Mouse (Mus musculus): ENCODE measurements around the gene Cd86.

The Cd86 gene

DNA sequence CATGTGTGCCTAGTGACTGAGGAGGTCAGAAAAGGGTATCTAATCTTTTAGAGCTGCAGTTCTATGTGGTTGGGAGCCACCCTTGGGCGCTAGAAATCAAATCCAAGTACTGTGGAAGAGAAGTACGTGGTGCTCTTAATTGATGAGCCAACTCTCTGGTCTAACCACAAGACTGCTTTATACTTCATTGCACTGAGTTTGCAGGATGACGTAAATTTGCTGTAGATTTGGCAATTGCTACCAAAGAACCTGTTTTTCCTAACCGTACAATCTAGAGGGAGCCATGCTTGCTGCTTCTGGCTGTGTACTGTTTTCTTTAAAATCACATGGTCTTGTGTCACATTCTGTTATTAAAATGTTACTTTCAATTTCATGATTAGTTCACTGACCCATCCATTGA, 10.0 kb downstream of the Cd86 start:
- DNase-seq (ENCODE audit: low read depth, low spot score), result no peak

DNA sequence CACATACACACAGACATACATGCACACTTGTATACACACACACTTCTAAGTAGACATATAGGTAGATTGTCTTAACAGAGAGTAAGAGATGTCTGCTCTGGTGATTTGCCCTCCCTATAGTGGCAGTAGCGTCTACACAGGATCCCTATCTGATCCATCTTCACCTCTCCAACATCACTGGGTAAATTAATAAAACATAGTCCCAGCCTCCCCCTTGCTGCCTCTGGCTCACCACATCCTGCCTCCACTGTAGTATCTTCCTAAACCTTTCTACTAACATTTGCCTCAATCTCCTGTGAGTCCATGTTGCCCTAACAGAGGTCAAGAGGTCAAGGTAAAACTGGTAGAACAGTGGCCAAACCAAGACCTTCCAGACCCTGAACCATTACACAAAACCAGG, 10.7 kb downstream of the Cd86 start:
- DNase-seq (ENCODE audit: low read depth, low spot score), result no peak

DNA sequence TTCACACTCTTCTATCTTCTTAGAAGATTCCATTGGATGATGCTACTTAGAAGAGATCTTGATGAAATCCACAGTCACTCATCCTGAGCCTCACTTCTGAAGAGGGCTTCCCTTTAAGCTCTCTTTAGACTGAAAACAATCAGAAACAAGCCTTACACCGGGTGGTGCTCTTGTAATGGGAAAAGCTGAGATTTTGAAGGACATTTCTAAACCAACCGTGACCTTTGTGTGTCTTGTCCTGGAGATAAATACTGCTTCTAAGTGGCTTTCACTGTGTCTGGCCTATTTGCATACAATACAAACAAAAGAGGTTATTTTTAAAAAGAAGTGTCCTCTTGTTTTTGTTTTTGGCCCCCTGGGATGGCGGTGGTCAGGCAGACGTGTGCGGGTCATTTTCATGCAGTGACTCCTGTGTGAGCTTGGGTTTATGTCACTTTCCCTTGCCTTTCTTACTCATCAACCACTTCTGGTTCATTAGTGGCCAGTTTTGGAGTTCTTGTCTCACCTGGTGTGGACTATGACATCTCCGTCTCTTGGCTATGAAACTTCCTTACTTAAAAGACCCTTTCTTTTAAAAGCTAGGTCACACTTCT, 14.6 kb downstream of the Cd86 start:
- DNase-seq (ENCODE audit: low read depth, low spot score), result peak; percentile 56

DNA sequence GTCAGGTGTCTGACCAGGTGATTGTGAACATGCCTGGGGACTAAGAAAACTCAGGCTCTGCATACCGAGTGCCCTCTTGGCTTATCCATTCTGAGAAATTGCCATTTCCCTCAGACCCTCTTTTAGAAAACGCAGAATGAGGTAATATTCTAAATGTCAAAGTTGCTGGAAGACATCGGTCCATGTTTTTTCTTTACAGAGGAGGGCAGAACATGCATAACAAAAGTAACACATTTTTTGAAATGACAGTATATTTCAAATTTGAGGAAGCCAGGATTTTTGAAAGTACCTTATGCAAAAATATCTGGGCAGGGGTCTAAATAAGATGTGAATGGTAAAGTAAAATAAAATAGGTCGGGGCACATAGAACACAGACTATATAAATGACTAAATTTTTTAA, 15.4 kb downstream of the Cd86 start:
- no peak for DNase-seq (ENCODE audit: low read depth, low spot score)

DNA sequence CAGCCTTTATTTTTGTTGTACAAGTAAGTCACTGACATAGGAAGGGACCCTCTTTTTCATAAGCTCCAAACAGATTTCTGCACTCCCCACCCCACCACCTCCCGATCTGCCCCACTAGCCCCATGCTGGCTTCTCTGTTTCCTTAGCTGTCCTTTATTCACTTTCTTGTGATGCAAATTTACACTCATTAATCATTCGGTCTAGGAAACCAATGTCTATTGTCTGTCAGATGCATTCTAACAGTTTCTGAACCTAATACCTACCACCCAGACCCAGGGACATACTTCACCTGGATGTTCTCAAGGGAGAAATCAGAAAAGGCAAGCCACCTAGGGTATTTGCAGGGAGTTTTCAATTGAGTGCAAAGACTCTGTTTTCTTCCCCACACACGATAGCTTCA, 16.6 kb downstream of the Cd86 start:
- no peak for DNase-seq (ENCODE audit: low read depth, low spot score)

DNA sequence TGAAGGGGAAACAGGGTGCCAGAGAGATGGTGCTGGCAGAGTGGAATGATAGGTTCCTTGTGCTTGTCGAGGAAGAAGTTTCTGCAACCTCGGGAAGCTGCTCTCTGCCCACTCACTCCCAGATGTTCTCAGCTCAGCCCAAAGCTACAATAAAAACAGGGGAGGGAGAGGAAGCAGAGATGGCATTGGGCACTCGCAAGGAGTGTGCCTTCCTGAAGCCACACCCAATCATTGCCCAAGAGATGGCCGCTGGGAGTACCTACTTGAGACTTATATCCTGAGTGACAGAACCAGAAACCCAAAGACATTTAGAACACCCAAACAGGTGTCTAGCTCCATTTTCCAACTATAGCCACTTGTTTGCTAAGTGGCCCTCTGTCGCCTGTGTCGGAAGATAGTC, 20.8 kb downstream of the Cd86 start:
- DNase-seq (ENCODE audit: low read depth, low spot score), result no peak

DNA sequence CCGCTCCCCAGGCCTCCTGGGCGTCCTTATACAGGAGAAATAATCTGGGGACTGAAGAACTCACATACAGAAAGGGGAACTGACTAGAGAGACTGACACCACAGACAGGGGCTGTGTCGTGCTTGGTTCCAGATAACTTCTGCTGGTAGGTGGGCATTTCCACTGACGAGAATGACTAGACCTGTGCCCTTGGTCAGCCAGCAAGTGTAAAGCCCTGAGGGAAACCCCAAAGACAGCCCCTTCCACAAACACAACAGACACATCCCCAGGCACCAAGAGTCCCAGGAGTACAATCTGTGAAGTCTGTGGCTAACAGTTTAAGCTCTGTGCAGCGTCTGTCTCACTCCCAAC, 23.2 kb downstream of the Cd86 start:
- DNase-seq (ENCODE audit: low read depth, low spot score), result peak; percentile 81

DNA sequence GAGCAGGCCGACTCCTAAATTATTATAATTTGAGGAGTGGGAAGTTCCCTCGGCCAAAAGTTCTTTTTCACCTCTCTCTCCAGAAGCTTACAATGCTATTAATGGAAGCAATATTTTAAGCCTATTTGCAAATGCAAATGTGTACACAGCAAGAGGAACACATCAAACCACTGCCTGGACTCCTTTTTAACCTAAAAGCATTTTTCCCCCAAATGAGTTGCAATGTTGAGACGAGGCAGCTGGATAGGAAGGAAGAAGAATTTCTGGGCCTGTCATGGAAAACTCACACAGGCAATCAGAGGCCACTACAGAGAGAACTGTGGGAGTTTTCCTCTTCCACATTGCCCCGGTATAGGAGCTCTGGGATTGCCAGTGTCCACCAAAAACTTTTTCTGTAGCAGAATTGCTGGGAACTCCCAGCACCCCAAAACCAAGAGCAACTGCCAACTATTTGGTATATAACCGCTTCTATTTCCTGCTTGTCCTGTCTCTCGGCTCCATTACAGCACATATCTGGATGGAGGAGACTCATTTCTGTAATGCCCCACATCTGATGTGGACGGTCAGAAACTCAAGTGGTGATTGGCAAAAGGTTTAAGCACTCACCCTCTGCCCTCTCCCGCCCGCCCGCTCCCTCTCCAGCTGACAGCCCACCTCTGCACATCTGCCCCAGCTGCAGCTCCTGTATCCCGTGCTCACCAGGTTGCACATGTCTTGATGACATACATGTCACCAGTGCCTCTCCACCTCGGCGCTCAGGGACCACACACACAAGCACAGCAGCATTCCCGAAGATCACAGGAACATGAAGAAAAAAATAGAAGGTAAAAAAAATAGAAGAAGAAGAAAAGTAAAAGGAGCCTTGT, 23.8 kb downstream of the Cd86 start:
- DNase-seq (ENCODE audit: low read depth, low spot score), result peak; percentile 85

DNA sequence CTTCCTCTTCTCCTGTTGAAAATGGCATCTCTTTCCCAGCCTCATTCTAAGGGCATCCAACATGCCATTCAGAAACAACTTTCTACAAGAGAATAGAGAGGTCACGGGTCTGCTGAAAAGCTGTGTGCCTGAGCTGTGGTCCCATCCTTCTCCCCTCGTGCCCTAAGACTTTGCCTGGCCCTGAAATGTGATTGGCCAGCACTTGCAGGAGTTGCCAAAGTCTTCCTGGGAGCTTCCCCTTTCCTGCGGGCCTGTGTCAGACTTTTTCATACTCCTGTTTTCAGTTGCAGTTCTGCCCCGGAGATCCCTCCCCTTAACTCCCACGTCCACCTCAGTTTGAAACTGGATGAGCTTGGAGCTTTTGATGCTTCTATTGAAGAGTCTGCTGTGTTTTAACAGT, 24.9 kb downstream of the Cd86 start:
- DNase-seq (ENCODE audit: low read depth, low spot score), result no peak

DNA sequence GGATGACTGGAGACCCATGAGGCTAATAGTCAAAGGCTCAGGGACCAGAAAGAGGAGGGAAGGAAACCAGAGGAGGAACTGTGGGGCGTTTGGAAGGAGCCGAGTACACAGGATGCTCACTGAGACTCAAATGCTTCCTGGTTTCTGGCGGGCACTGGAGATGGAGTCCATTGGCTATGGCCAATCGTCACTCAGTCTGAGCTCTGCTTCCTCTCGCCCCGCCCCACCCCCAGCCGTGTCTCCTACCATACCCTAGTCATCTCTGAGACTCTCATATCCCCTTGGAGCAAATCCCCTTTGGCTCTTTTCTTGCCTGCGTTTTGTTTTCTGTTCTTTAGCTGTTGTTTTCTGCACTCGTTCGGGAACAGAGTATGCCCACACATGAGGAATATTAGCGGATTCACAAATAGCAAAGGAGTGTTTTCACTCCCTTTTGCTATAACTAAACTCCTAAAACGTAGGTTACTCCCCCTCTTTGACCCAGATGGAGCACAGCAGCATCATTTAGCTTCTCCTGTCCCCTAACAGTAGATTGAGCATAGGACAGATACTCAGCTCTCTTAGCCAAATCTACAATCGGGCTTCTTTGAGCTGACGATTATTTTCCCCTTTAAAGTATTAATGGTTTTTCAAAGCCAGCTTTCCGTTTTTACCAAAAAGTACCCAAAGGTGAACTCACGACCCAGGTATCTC, 25.9 kb downstream of the Cd86 start:
- DNase-seq (ENCODE audit: low read depth, low spot score), result peak; percentile 86

DNA sequence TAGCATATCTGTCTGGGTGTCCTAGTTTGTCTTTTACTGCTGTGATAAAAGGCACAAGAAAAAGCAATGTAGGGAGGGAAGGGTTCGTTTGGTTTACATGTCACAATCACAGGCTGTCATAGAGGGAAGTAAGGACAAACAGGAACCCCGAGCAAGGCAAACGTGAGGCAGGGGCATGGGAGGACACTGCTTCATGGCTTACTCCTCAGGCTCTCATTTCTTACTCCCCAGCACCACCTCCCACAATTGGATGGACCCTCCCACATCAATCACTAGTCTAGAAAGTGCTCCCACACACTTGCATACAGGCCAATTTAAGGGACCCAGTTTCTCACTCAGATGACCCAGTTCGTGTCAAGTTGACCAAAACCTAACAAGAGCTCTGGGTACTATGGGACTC, 29.1 kb downstream of the Cd86 start:
- DNase-seq (ENCODE audit: low read depth, low spot score), result no peak

DNA sequence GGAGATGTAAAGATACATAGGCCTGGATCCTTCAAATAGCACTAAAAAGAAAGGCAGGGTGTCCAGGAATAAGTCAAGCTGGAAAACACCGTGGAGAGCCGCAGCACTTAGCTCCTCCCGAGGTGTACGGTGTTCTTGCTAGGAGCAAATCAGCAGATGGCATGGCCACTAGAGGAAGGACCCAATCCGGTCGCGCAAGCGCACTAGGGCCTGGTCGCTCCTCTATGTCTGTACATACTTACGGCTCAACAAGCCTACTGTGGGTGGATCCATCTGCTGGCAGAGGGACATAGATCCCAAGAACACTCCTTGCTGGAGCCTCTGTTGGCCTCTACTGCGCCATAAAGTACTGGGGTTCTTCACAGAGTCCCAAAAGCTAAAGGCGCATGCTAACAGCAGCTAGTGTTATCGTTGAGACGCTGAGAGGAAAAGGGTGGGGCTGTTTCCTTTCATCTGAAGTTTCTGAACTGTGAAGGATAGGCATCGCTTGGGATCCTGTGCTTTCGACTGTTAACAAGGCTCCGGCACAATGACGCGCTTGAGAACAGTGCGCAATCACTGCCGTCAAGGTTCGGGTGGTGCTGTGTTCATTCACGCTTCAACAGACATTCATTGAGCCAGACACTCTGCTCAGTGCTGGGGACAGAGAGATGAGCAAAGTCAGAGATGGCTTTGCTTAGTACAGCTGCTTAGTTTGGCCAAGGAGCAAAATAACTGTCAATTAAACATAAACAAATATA, 30.7 kb downstream of the Cd86 start:
- no peak for DNase-seq (ENCODE audit: low read depth, low spot score)

DNA sequence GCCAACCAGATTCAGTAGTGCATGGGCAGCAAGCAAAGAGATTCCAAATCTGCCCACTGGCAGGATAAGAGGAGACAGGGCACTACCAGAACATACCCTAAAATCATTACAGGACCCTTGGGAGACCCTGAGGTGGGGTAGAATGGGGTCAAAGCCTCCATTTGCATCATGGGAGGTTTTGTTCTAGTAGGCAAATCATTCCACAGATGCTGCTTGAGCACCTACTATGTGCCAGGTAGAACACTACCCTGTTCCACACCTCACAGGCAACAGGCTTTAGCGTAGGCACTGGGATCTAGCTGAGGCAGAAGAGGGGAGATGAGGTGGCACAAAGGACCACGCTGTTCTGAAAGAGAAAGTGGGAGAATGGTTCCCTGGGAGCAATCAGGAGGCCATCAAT, 31.5 kb downstream of the Cd86 start:
- no peak for DNase-seq (ENCODE audit: low read depth, low spot score)

DNA sequence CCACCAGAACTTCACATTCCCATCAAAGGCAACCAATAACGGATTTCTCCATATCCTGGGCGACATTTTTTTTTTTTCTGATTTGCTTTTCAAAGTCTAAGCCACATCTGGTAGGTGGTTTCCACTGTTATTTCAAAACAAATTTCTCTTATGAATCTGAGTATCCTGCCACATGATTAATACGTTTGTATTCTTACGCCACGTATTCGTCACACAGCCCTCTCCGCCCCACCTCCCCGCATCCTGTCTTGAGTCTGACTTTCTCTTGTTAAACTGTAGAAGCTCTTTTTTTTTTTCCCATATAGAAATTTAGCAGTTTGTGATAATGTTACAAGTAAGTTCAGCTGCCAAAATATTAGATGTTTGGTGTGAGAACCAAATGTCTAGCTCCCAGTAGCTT, 33.7 kb downstream of the Cd86 start:
- DNase-seq (ENCODE audit: low read depth, low spot score), result no peak

DNA sequence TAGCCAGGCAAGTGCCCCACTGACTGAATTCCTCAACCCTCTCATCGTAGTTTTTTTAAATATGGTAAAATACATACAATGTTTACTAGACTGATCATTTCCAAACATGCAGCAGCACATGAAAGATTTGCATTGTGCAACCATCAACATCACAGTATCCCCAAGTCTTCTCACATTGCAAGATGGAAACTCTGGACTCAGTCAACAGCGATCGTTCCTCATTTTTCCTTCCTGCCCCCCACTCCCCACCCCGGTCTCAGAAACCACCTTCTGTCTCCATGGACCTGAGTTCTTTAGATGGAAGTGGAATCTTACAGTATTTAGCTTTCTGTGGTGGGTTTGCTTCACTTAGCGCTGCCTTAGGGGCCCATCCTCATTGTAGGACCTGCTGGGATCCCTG, 34.3 kb downstream of the Cd86 start:
- DNase-seq (ENCODE audit: low read depth, low spot score), result no peak

DNA sequence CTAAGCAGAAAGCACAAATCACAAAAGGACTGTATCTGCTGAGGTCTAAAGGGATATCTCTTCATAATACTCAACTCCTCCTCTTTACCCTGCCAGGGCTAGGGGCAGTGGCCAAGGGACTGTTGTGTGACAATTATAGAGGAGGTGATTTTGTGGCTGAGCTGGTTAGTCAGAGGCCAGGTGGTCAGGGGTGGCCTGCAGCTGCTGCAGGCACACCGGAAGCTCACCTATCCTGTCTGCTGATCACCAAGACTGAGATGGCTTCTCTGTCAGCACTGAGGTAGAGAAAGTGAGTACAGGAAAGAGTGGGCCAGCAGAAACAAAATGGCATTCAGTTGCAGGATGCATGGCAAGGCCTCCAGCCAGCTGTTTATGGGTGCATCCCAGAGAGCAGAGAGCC, 38.1 kb downstream of the Cd86 start:
- DNase-seq (ENCODE audit: low read depth, low spot score), result peak; percentile 78

DNA sequence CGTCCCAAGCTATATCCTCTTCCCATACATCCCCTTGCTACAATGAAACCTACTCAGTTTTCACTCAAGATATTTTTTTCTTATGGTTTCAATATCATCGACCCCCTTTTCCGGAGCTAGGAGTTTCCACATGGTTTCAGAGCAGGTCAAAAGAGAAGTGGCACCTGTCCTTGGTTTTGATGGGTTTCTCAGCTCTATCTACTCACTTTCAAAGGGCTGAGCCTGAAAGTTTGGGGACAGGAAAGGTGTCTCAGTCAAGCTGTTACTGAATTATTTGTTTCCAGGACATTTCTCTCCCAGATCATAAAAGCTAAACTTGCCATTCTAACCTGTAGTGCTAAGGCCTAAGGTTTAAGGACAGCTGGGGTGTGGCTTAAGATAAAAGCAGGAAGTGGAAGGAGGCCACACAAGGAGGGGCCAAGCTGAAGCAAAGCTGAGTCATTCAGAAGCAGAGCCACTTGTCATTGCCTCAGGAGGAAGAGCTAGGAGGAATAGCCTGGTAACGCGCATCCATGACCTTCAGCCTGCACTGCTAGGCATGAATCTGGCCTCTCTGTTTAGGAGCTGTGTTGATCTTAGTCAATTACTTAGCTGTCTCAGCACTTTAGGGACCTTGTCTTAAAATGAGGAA, 39.2 kb downstream of the Cd86 start:
- DNase-seq (ENCODE audit: low read depth, low spot score), result peak; percentile 88

DNA sequence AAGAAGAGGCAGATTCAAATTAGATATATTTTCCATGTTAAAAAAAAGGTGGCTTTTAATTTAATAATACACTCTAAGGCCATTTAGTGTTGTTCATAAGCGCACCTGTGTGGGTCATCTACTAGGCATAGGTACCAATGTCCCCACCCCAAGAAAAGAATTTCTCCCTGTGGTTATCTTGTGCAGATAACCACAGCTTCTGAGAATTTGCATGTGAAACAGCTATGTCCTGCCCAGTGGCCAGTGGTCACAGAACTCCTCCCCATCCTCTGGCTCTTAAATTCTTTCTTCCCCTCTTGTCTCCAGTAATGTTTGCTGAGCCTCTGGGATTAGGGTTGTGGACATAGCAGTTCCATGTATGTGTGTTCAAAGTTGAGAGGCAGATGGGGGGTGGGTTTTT, 40.0 kb downstream of the Cd86 start:
- no peak for DNase-seq (ENCODE audit: low read depth, low spot score)

DNA sequence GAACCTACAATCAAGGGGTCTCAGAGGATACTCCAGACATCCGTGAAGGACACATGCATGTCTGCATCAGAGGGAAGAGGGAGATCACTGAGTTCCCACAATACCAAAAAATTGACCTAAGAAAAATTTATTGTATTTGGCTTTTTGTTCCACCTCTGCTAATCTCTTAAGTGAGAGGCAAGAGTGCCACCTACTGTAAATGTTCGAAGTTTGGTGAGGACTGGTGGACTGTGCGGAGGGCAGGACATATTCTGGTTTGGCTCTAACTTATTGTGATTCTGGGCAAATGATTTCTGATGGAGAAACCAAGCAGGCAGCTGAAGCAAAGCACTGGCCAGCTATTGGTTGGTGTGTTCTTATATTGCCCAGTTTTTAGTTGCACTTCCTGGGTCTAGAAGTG, 43.6 kb downstream of the Cd86 start:
- DNase-seq (ENCODE audit: low read depth, low spot score), result peak; percentile 42

DNA sequence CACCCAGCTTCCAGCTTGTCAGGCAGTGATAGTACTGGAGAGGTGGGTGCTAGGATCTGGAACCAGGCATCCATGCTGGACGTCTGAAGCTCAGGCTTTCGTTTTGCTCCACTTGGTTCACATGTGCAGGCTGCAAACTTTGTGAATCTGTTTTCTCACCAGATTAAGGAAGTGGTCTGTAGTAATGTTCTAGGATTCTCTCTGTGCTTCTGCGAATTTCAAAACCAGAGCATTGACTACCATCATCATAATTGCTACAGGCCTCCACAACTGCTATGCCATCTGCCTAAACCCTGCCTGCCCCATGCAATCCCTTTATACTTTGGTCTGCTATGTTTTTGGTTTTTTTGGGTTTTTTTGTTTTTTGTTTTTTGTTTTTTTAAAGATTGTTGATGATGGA, 44.8 kb downstream of the Cd86 start:
- DNase-seq (ENCODE audit: low read depth, low spot score), result no peak

DNA sequence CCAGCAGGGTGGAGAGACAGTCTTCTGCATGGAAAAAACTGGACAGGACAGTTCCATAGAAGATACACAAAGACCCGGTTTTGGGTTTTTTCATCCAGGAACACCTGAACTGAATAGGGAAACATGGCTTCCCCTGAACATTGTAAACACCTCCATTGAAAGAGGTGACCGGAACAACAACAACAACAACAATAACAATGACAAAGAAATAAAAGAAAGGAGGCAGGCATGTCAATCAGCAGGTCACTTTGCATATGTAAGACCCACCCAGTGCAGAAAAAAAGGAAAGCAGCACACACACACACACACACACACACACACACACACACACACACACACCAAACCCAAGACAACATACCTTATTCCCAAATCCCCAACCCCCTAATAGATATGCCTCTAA, 52.2 kb downstream of the Cd86 start:
- DNase-seq (ENCODE audit: low read depth, low spot score), result no peak

DNA sequence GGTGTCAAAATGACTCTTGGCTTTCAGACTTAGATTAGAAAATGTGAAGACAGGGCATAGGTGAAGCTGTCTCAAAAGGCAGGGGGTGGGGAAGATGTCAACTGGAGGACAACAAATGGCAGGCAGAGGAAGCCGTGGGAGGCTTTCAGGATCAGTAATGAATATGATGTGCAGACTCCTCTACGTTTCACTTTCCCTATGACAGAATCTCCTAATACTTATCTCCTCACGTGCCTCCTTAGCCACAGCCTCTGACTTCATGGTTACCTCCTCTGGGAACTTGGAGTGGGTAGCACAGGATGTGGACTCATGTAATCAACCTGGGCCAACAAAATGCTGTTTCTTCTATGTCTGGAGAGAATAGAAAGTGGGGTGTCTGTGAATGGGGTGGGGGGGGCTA, 63.2 kb downstream of the Cd86 start:
- no peak for DNase-seq (ENCODE audit: low read depth, low spot score)
